Mouse (Mus musculus) embryonic fibroblast, embryonic 13.5 days (primary cell): ENCODE data around the gene Gif.

ENCODE experiments used
- CTCF ChIP-seq: IDR thresholded peaks from 2 replicates; pipeline ENCODE4 v1.5.1; 2011; ENCODE audit warnings: mild to moderate bottlenecking, control low read depth, low read length, moderate library complexity, borderline replicate concordance; ENCODE audit not compliant: insufficient read depth
- POLR2A ChIP-seq: IDR thresholded peaks from 2 replicates; pipeline ENCODE4 v1.6.1; 2011; ENCODE audit warnings: low read depth, mild to moderate bottlenecking, control low read depth, low read length, moderate library complexity

- no peak for TF ChIP-seq CTCF
- TF ChIP-seq POLR2A = no peak
Measured at GRCm38 (mm10) chr19:11712451-11712850, 34.9 kb upstream of the Gif start.
